Mouse (Mus musculus): ENCODE results near the gene Ksr1. TPM values are rescaled to one million over a fixed set of nuclear protein-coding genes. Genes with fewer than 3 reads are reported as not detected.

Gene Ksr1
- polyA plus RNA-seq, 1 experiment from 2014 or later = 3.3 TPM

GRCm38 (mm10) chr11:79107934-79108333 lies 38.3 kb downstream of the Ksr1 start:
- 0 out of 2 replicates have a peak, but pooled peaks cover 8% of the 10 kb centered on the region for H3K36me3 ChIP-seq
- H3K9ac ChIP-seq = no peak overlapping the region
- H3K4me3 ChIP-seq = no peak overlapping the region
- WGBS = 82% methylated on average over 11 of the region's 11 CpGs
- no peak overlapping the region for H3K27ac ChIP-seq (ENCODE audit: poor library complexity, severe bottlenecking)
- peaks cover 53% of the 10 kb centered on the region for H3K4me1 ChIP-seq (replicated peaks)
- ATAC-seq (ENCODE audit: insufficient number of reproducible peaks, low FRiP score) = no peak
- no peaks in the 10 kb centered on the region for H3K9me3 ChIP-seq (replicated peaks)
- no peak overlapping the region for H3K4me2 ChIP-seq
- no peaks in the 10 kb centered on the region for H3K27me3 ChIP-seq (replicated peaks)

- Histone ChIP-seq H3K27ac (ENCODE audit: poor library complexity, severe bottlenecking) (no peak overlapping the region), H3K36me3 (peaks cover 15% of the 10 kb centered on the region; the same call in 1 of the 2 replicates), H3K4me1 (replicated peaks) (peaks cover 31% of the 10 kb centered on the region), H3K4me2 (no peak overlapping the region), H3K9ac (no peak overlapping the region), H3K27me3 (replicated peaks) (no peaks in the 10 kb centered on the region), H3K4me3 (no peak overlapping the region), H3K9me3 (replicated peaks) (no peaks in the 10 kb centered on the region)
- WGBS = 74% methylated on average over 6 of the region's 6 CpGs
- ATAC-seq (ENCODE audit: insufficient number of reproducible peaks, low FRiP score) = no peak
Measured at GRCm38 (mm10) chr11:79104998-79105397, 41.2 kb downstream of the Ksr1 start.

DNA sequence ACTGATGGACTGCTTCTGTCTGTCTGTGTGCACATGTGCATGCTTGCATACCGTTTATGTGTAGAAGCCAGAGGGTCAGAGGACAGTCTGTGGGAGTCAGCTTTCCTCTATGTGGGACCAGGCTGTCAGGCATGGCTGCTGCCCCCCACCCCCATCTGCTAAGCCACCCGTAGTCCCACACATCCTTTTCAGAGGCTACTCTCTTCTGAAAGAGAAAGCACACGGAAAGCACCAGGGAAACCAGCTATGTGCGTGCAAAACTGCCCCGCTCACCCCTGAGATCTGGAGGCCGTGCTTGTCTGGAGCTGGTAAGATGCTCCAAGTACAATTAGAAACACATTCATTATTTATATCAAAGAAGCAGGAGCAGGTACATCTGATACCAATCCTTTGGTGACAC lies 41.7 kb downstream of the Ksr1 start:
- Histone ChIP-seq H3K36me3 (peaks cover 15% of the 10 kb centered on the region; the same call in 1 of the 2 replicates), H3K4me2 (no peak overlapping the region), H3K4me1 (replicated peaks) (peaks cover 27% of the 10 kb centered on the region), H3K9me3 (replicated peaks) (no peaks in the 10 kb centered on the region), H3K27me3 (replicated peaks) (no peaks in the 10 kb centered on the region), H3K27ac (ENCODE audit: poor library complexity, severe bottlenecking) (no peak overlapping the region), H3K9ac (no peak overlapping the region), H3K4me3 (no peak overlapping the region)
- 79% methylated on average over 6 of the region's 6 CpGs for WGBS
- ATAC-seq (ENCODE audit: insufficient number of reproducible peaks, low FRiP score) = no peak

- Histone ChIP-seq H3K4me2 (no peak overlapping the region), H3K36me3 (peaks cover 15% of the 10 kb centered on the region; the same call in 1 of the 2 replicates), H3K9ac (no peak overlapping the region), H3K4me3 (no peak overlapping the region), H3K27ac (ENCODE audit: poor library complexity, severe bottlenecking) (no peak overlapping the region), H3K27me3 (replicated peaks) (no peaks in the 10 kb centered on the region), H3K9me3 (replicated peaks) (no peaks in the 10 kb centered on the region), H3K4me1 (replicated peaks) (peaks cover 30% of the 10 kb centered on the region)
- ATAC-seq (ENCODE audit: insufficient number of reproducible peaks, low FRiP score) = no peak
- WGBS = 89% methylated on average over 11 of the region's 11 CpGs
Measured at GRCm38 (mm10) chr11:79104096-79104495, 42.1 kb downstream of the Ksr1 start.

DNA sequence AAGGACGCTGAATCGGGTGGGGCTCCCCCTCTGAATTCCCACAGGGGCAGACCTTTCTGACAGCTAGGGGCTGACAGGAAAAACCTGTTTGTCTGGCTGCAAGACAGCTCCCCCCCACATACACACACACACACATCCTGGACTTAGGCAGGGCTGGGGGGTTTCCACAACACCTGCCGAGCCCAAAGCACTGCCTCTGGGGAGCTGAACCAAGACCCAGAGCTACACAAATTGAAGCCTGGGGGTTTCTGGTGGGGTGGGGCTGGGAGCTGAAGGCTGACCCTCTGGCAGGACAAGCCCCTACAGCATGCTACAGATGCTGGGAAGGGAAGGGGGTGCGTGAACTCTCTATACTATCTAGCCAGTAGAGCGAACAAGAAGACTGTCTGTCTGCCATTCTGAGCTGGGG lies 42.7 kb downstream of the Ksr1 start:
- H3K4me2 ChIP-seq = no peak overlapping the region
- H3K27ac ChIP-seq (ENCODE audit: poor library complexity, severe bottlenecking) = no peak overlapping the region
- peaks cover 15% of the 10 kb centered on the region; the same call in 1 of the 2 replicates for H3K36me3 ChIP-seq
- H3K9me3 ChIP-seq (replicated peaks) = no peaks in the 10 kb centered on the region
- peaks cover 36% of the 10 kb centered on the region for H3K4me1 ChIP-seq (replicated peaks)
- no peak for ATAC-seq (ENCODE audit: insufficient number of reproducible peaks, low FRiP score)
- no peak overlapping the region for H3K9ac ChIP-seq
- WGBS = 62% methylated on average over 5 of the region's 5 CpGs
- H3K27me3 ChIP-seq (replicated peaks) = no peaks in the 10 kb centered on the region
- H3K4me3 ChIP-seq = no peak overlapping the region

- 60% methylated on average over 4 of the region's 4 CpGs for WGBS
- Histone ChIP-seq H3K4me2 (no peak overlapping the region), H3K4me1 (replicated peaks) (peaks cover 40% of the 10 kb centered on the region), H3K36me3 (peaks cover 12% of the 10 kb centered on the region; the same call in 1 of the 2 replicates), H3K27ac (ENCODE audit: poor library complexity, severe bottlenecking) (no peak overlapping the region), H3K4me3 (no peak overlapping the region), H3K9me3 (replicated peaks) (no peaks in the 10 kb centered on the region), H3K27me3 (replicated peaks) (no peaks in the 10 kb centered on the region), H3K9ac (no peak overlapping the region)
- no peak for ATAC-seq (ENCODE audit: insufficient number of reproducible peaks, low FRiP score)
Measured at GRCm38 (mm10) chr11:79102280-79102679, 43.9 kb downstream of the Ksr1 start.

GRCm38 (mm10) chr11:79101568-79101967 lies 44.6 kb downstream of the Ksr1 start:
- H3K36me3 ChIP-seq = peaks cover 7% of the 10 kb centered on the region; the same call in 1 of the 2 replicates
- ATAC-seq (ENCODE audit: insufficient number of reproducible peaks, low FRiP score) = no peak
- no peak overlapping the region for H3K27ac ChIP-seq (ENCODE audit: poor library complexity, severe bottlenecking)
- WGBS = 86% methylated on average over 6 of the region's 6 CpGs
- H3K4me3 ChIP-seq = no peak overlapping the region
- no peaks in the 10 kb centered on the region for H3K9me3 ChIP-seq (replicated peaks)
- peaks cover 45% of the 10 kb centered on the region for H3K4me1 ChIP-seq (replicated peaks)
- H3K9ac ChIP-seq = no peak overlapping the region
- H3K27me3 ChIP-seq (replicated peaks) = no peaks in the 10 kb centered on the region
- H3K4me2 ChIP-seq = no peak overlapping the region

DNA sequence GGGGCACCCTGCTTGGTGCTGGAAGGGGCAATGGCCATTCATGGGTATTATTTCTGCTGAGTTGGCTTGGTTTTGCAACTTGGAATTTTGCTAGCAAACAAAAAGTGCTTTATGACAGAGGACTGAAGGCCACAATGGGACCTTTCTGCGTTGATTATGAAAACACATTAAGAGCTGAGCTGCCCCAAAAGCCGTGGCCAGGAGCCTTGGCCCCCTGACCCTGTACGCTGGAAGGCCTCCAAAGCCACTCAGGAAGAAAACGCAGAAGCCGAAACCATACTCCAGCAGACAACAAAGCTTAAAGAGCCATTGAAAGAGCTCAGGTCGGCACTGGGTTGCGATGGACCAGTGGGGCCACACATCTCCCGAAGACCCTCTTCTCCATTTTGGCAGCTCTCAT lies 47.2 kb downstream of the Ksr1 start:
- no peak for ATAC-seq (ENCODE audit: insufficient number of reproducible peaks, low FRiP score)
- Histone ChIP-seq H3K9me3 (replicated peaks) (no peaks in the 10 kb centered on the region), H3K4me2 (no peak overlapping the region), H3K4me3 (no peak overlapping the region), H3K27me3 (replicated peaks) (no peaks in the 10 kb centered on the region), H3K27ac (ENCODE audit: poor library complexity, severe bottlenecking) (no peak overlapping the region), H3K36me3 (peaks cover 7% of the 10 kb centered on the region; the same call in 1 of the 2 replicates), H3K4me1 (replicated peaks) (peaks cover 58% of the 10 kb centered on the region), H3K9ac (no peak overlapping the region)
- 66% methylated on average over 8 of the region's 8 CpGs for WGBS

- H3K9ac ChIP-seq = no peak overlapping the region
- no peaks in the 10 kb centered on the region for H3K9me3 ChIP-seq (replicated peaks)
- WGBS = 85% methylated on average over 7 of the region's 7 CpGs
- ATAC-seq (ENCODE audit: insufficient number of reproducible peaks, low FRiP score) = no peak
- no peaks in the 10 kb centered on the region for H3K27me3 ChIP-seq (replicated peaks)
- peaks cover 62% of the 10 kb centered on the region for H3K4me1 ChIP-seq (replicated peaks)
- H3K36me3 ChIP-seq = peaks cover 7% of the 10 kb centered on the region; the same call in 1 of the 2 replicates
- no peak overlapping the region for H3K27ac ChIP-seq (ENCODE audit: poor library complexity, severe bottlenecking)
- no peak overlapping the region for H3K4me2 ChIP-seq
- no peak overlapping the region for H3K4me3 ChIP-seq
Measured at GRCm38 (mm10) chr11:79097736-79098135, 48.5 kb downstream of the Ksr1 start.

DNA sequence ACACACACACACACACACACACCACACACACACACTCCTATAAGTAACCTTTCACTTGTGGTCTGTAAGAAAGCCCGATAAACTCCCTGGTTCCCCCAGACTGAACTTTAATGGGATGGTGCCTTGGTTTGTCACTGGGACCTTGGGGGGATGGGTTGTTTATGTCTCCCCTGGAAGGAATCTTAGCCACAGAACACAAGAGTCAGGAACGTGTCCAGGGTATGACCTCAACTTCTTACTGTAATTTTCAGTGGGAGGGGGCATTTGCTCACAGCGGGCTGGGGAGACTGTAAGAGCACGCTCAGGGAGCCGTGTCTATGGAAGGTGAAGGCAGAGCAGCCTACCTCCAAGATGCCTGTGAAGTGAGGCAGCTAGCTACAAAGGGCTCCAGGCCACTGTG lies 49.5 kb downstream of the Ksr1 start:
- H3K27ac ChIP-seq (ENCODE audit: poor library complexity, severe bottlenecking) = 0 out of 2 replicates have a peak overlapping the region, but pooled peaks have one; percentile 25
- no peaks in the 10 kb centered on the region for H3K9me3 ChIP-seq (replicated peaks)
- ATAC-seq (ENCODE audit: insufficient number of reproducible peaks, low FRiP score) = no peak
- peaks cover 7% of the 10 kb centered on the region; the same call in 1 of the 2 replicates for H3K36me3 ChIP-seq
- H3K4me3 ChIP-seq = no peak overlapping the region
- peaks cover 68% of the 10 kb centered on the region for H3K4me1 ChIP-seq (replicated peaks)
- H3K27me3 ChIP-seq (replicated peaks) = no peaks in the 10 kb centered on the region
- 64% methylated on average over 5 of the region's 5 CpGs for WGBS
- no peak overlapping the region for H3K4me2 ChIP-seq
- no peak overlapping the region for H3K9ac ChIP-seq

DNA sequence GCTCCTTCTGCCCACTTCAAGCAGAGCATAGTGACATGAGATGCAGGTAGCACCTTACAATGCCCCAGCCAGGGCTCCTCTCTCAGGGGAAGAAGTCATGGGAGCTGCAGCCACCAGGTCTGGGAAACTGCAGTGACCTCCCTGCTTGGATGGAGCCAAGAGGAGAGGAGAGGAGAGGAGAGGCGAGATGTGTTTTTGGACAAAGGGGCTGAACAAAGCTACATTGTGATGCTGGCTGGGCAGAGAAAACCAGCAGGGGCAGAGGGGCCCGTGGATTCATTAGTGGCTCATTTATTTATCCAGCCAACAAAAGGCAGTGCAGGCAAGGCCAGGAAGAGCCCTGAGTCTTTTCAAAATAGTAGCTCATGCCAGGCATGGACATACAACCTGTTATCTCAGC lies 50.5 kb downstream of the Ksr1 start:
- Histone ChIP-seq H3K27me3 (replicated peaks) (no peaks in the 10 kb centered on the region), H3K36me3 (no peaks in the 10 kb centered on the region), H3K9me3 (replicated peaks) (no peaks in the 10 kb centered on the region), H3K4me3 (no peak overlapping the region), H3K4me1 (replicated peaks) (peaks cover 68% of the 10 kb centered on the region), H3K27ac (ENCODE audit: poor library complexity, severe bottlenecking) (peak overlapping the region; percentile 92), H3K4me2 (no peak overlapping the region), H3K9ac (peak overlapping the region; percentile 53; the same call in 1 of the 2 replicates)
- WGBS = 50% methylated on average over 2 of the region's 2 CpGs
- ATAC-seq (ENCODE audit: insufficient number of reproducible peaks, low FRiP score) = no peak

- Histone ChIP-seq H3K36me3 (no peaks in the 10 kb centered on the region), H3K9ac (peak overlapping the region; percentile 53), H3K4me2 (no peak overlapping the region), H3K27me3 (replicated peaks) (no peaks in the 10 kb centered on the region), H3K9me3 (replicated peaks) (no peaks in the 10 kb centered on the region), H3K27ac (ENCODE audit: poor library complexity, severe bottlenecking) (peak overlapping the region; percentile 92), H3K4me1 (replicated peaks) (peaks cover 74% of the 10 kb centered on the region), H3K4me3 (no peak overlapping the region)
- 19% methylated on average over 5 of the region's 5 CpGs for WGBS
- peak; percentile 28; the same call in 1 of the 2 replicates for ATAC-seq (ENCODE audit: insufficient number of reproducible peaks, low FRiP score)
Measured at GRCm38 (mm10) chr11:79094727-79095126, 51.5 kb downstream of the Ksr1 start.
